Mouse (Mus musculus): ENCODE measurements around the gene Ttll9.

Ttll9 gene

GRCm38 (mm10) chr2:153049997-153050358 lies 87.7 kb downstream of the Ttll9 start:
- no peak for DNase-seq (ENCODE audit: low spot score in 2 of 2)

- no peak for DNase-seq (ENCODE audit: low spot score in 2 of 2)
These were observed 88.8 kb downstream of the Ttll9 start for GRCm38 (mm10) chr2:153051095-153051494.

GRCm38 (mm10) chr2:153051537-153051936 lies 89.3 kb downstream of the Ttll9 start:
- DNase-seq (ENCODE audit: low spot score in 2 of 2): no peak

- DNase-seq (ENCODE audit: low spot score in 2 of 2): no peak
These were observed 90.5 kb downstream of the Ttll9 start for GRCm38 (mm10) chr2:153052700-153053351.

GRCm38 (mm10) chr2:153053896-153054295 lies 91.6 kb downstream of the Ttll9 start:
- DNase-seq (ENCODE audit: low spot score in 2 of 2): no peak

- DNase-seq (ENCODE audit: low spot score in 2 of 2): no peak
These were observed 93.1 kb downstream of the Ttll9 start for GRCm38 (mm10) chr2:153055270-153055920.

Measured in urinary bladder, postnatal 4 days (tissue).